Mouse (Mus musculus): ENCODE data around the gene Phactr1.

Phactr1 gene

DNA sequence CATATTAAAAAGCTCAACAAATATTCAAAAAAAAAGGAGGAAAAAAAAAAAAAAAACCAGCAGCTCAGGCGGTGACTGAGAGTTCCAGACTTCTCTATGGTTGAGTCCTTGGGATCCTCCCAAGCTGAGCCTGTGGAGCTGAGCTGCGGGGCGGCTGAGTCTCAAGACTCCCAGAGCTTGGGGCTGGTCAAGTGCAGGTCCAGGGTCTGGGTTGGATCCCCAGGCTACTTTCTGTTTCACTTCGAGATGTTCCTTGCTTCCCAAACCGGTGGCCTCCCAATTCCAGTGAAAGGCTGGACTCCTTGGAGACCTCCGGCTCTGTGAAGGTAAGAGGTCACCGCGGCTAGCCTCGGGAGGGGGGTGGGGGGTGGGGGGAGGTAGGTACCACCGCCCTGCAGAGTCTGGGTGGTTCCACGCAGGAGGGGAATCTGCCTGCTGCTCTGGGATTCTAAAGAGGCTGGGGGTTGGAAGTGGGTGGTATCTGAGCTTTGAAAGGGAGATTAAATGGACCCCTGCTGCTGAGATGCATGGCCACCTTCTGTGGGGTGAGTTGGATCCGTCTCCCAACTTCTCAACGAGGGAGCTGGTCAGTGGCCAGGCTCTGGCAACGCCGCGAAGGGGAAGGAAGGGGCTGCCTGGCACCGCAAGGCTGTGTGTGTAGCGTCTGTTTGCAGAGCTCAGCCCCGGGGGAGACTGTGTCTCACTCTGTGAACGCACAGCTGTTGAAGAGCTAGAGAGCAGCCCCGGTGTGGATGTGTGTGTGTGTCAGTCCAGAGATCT is 185.9 kb downstream of the Phactr1 start:
- peak; percentile 43 to 53 for DNase-seq (ENCODE audit: low spot score in 2 of 2)

DNA sequence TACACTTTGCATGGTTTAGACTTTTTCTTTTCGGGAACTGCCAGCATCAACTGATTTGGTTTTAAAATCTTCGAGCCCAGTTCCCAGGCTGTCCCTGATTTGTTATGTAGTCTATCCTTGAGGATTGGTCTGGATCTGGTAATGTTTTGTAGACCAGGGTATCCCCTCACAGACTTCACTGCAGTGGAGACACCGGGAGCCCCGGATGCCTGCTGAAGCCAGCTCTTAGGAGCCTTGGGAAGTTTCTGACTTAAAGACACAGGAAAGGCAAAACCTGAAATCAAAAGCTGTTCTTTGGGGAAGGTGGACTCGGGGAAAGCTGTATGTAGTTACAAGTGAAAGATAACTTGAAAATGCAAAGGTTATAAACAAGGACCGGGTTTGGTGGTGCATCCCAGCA is 186.6 kb downstream of the Phactr1 start:
- no peak for DNase-seq (ENCODE audit: low spot score in 2 of 2)

DNA sequence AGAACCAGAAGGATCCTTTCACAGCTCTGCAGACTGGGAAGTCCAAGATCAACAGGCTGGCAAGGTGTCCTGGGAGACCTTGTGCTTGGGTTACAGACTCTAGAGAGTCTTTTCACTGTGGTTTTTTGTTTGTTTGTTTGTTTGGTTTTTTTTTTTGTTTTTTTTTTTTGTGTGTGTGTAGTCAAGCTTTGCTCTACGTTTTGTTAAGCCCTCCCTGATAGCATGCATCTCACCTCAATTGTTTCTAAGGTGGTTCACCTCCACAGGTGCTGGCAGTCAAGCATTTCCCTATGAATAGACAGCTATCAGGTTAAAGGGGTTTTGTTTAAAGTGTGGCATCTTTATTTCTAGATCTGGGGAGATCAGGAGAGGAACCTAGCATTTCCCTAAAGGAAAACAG is 191.7 kb downstream of the Phactr1 start:
- DNase-seq (ENCODE audit: low spot score in 2 of 2) = no peak

DNA sequence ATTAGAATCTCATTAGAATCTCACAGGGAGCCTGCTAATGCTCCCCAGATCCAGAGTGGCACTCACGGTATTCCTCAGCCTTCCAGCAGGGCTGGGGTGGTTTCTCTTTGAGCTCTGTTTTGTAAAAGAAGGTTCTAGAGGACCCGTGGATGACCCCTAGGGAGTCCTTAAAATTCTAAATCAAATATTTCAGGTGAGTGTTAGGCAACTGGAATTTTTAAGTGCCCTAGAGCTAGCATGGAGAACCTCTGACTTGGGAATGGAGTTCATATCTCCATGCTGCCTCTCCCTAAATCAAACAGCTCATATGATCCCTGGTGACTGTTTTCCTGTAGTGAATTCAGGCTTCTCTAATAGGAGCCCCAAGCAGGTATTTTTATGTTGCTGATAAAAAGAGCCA is 197.9 kb downstream of the Phactr1 start:
- no peak for DNase-seq (ENCODE audit: low spot score in 2 of 2)

DNA sequence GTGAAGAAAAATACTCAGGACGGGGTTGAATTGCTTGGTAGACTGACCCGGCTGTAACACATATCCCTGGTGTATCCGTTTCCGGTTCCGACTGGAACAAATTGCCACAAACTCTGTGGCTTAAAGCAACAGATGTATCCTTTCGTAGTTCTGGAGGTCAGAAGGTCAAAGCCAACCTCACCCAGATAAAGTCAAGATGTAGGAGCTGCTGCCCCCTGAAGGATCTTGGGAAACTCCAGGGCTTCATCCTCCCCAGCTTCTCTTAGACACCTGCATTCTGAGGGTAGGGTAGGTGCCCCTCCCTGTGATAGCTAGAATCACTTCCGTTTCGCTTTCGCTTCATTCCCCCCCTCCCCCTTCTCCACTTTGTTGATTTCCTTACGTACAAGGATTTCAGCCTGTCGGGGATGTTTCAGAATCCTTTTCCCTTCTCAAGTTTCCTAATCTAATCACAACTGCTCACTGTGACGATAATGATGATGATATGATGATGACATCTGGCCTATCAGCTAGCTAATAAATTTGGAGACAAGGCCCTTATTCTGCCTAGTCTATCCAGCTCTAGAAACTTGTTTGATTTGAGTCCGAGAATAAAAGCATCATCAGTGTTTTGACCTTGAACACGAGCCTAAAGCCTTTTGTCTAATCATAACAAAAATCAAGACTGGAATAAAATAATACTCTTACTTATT is 203.8 kb downstream of the Phactr1 start:
- no peak for DNase-seq (ENCODE audit: low spot score in 2 of 2)

DNA sequence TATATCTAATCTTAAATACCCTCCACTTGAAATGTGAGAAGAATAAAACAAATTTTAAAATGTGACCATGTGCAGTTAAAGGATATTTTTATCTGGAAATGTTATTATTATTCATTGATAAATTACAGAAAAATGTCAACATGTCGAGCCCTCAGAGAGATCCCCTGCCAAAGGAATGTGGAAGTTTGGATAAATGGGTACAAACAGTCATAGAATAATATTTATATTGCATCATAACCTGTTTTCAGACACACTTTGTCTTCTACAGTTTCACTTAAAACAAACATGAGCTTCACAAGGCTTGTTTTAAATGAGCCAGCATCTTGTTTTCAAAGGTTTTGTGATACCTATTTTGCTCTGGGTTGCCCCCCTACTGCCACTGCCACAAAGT is 204.3 kb downstream of the Phactr1 start:
- DNase-seq (ENCODE audit: low spot score in 2 of 2) = no peak

DNA sequence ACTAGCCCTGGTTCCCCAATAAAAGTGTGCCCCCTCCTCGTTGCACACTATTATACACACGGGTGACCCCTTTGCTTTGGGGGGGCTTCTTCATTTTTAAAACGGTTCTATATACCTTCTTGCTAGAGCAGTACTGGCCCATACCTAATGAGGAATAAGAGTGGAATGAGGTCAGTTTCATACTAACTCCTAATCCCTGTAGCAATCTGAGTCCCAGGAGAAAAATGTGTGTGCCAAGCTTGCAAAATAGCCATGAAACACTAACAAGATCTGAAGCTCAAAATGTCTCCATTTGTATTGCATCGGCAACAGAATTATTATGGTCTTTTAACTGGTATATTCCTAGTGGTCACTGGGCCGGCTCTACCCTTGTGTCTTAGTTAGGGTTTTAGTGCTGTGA is 207.3 kb downstream of the Phactr1 start:
- no peak for DNase-seq (ENCODE audit: low spot score in 2 of 2)

DNA sequence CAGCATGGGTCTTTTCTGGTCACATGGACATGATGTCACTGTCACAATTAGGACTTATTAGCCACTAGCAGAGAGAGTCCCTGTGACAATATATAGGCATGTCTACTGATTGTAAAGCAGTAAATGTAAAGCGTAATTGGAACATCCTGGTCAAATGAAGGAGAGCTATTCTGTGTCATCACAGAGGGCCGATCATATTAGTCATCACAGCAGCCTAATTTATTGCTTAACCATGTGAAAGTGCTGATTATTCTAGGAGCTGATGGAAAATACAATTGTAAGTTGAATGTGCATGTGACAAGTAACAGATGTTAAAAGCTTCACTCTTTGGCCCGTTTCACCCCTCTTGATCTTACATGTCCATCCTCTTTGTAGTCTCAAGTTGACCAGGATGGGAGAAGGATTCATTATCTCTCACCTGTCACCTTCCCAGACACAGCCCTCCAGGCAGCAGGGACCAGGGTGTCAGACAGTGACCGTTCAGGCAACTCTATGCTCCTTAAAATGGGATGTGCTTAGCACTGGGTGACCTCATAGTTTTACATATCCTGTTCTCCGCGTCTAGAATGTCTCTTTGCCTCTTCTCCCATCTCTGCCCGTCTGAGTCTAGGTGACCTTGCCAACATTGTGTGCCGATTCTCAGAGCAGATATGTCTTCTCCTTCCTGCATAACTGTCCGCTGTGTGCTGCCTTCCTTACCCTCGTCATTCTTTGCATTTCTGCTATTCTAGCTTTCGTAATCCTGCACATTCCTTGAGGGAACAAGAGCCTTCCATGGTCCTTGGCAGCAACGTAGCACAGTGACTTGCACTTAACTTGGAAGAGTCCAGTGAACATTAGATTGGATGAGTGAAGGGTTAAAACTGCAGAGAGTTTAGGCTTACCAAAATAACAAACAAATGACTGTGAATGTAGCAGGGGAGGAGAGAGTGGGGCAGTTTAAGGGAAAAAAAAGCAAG is 209.4 kb downstream of the Phactr1 start:
- DNase-seq (ENCODE audit: low spot score in 2 of 2) = no peak

DNA sequence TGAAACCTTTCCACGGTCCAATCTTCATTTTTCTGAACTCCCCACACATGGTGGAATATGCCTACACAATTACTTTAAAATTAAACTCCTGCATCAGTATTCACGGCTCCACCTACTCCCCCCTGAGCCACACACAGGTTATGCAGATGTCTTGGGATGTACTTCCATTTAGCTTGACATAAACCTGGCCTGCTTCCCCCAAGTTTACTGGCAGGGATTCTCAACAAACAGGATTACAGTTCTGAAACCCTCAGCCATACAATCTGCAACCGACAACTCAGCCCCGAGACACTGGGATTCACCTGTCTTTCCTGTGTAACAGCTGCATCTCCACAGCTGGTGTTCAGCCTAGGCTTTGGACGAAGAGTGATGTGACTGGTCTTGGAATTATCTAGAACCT is 210.2 kb downstream of the Phactr1 start:
- no peak for DNase-seq (ENCODE audit: low spot score in 2 of 2)

DNA sequence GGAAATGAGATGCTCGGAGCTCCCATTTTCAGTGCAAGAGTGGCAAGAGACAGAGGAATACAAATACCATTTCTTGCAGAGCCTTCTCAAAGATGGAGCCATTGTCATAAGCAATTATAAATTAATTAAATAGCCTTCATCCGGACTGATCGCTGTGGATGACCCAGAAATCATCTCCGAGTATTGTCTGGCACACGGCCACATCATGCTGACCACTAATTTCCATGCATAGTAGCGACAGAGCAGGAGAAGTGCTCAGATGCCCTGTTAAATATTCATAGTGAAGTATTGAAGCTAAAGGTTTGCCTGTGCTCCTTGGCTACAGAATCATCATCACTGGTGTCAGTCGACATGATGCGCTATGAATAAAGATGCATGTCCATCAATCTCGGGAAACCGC is 213.6 kb downstream of the Phactr1 start:
- DNase-seq (ENCODE audit: low spot score in 2 of 2) = no peak

DNA sequence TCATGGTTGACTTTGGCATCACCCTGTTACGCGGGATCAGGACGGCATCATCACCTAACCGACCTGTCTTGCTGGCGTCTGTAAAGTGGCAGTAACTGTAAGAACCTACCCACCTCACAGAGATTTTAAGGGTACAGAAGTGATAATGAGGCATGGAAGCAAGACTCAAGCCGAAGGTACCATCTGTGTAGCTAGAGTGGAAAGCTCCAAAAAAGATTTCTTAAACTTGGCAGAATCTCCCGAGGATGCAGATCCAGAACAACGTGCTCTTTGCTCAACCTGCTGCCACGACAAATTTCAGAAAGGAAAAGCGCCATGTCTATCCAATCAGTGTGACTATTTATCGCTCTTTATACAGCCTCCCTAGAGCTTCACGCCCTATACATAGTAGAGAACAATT is 214.2 kb downstream of the Phactr1 start:
- DNase-seq (ENCODE audit: low spot score in 2 of 2) = no peak

DNA sequence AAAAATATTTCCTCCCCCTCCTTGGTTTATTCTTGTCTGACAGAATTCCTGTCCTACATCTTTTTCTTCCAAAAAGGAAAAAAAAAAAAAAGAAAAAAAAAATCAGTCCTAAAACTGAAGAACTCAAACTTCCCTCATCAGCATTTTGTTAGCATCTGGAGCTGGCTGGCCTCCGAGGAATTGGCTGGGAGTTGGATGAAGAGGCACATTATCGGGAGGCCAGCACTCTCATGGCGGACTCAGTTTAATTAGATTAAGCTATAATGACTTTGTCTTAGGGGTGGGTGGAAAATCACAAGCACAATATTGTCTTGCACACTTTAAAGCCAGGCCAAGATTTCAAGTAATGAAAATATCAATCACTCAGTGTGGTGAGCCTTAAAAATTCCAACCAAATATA is 215.6 kb downstream of the Phactr1 start:
- DNase-seq (ENCODE audit: low spot score in 2 of 2) = no peak

DNA sequence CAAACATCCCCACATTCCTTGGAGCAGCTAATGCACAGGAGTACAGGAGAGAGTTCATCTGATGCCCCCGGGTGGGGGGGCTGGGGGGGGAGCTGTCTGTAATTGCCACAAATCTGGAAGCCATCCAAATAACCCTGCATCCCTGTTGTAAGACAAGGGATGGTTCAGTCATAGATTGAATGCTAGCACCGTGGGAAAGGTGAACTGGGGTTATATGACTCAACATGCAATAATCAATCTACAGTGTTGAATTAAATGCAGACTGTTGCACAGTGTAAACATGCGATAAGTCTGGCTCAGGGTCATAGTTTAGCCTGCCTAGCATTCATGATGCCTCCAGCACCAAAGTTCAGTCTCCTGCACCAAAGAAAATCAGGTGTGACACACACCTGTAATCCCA is 219.2 kb downstream of the Phactr1 start:
- no peak for DNase-seq (ENCODE audit: low spot score in 2 of 2)

DNA sequence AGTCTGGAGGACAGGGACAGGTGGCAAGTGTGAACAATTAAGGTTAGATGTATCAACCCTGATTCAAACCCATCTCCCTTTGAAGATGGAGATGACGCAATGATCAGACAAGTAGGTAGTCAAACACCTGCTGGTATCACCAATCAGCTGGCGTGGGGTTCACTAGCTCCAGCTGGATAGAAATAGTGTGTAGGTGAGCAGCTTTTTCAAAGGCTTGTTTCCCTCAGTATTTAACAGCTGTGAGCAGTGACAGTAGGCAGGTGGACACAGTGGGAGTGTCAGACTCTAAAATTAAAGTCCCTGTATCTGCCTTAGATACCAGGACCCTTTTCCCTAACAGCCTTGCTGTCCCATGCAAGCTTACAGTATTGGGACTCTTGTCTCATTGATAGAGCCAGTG is 221.4 kb downstream of the Phactr1 start:
- DNase-seq (ENCODE audit: low spot score in 2 of 2) = no peak

DNA sequence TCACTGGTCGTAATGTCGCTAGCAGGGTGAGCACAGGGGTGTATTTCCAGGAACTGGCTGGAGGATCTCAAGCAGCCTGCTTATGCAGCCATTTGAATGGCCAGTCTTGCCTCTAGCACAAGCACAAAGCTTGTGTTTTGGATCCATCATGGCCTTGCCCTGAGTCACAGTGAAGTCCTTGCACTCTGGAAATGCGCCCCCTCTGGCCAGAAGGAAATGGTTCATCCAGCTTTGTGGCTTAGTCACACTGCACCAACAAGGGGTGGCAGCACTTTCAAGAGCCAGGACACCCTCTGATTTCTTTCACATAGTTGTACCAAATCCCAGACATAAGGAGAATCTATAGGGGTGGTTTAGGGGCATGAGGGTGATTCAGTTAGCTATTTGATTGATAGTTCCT is 222.4 kb downstream of the Phactr1 start:
- DNase-seq (ENCODE audit: low spot score in 2 of 2) = no peak

DNA sequence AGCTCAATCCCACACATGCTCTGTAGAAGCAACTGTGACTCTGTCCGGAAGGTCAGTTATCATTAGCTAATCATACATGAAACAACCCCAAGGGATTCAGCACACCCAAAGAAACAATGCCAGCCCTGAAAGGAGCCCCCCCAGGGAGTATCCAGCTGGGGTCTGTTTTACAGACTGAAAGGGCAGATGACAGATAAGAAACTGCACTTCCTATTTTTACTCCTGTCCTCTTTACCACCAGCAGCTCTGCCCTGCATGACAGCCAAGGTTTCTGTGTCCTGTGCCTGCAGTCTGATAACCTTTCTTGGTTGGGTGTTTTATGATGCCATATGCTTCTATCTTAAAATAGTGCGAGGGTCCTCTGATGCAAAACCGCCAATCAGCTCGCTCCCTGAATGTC is 225.4 kb downstream of the Phactr1 start:
- DNase-seq (ENCODE audit: low spot score in 2 of 2) = no peak

DNA sequence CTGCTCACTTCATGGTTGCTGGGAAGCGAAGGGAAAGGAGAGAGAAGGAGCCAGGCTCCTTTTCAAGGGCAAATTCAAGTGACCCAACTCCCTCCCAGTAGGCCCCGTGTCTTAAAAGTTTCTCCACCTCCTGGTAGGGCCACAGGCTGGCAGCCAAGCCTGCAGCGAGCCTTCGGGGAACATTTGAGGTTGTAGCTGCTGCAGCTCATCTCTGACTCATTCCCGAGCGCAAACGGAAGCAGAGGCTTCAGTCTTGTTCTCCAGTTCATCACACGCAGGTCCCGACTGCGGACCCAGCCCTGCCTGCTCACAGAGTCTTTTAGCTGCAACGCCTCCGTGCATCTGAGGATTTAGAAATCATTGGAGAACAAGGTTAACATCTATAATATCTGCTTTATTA is 226.6 kb downstream of the Phactr1 start:
- DNase-seq (ENCODE audit: low spot score in 2 of 2) = peak in 1 of 2 experiments; percentile 55

DNA sequence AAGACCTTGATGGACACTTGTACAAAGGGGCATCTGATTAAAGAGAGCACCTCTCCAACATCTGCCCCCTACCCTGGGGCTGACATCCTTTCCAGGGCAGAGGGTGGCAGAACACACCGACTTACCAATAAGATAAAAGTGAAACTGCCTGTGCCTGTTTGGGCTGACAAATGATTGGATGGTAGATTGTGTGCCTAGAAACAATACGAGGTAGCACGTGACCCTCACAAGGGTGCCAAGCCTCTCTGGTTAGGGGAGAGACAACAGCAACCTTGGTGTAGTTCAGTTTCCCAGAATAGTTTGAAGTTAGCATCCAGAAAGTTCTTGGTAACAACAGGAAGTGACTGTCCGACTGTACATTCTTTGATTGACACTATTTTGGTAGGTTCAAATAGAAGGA is 234.7 kb downstream of the Phactr1 start:
- no peak for DNase-seq (ENCODE audit: low spot score in 2 of 2)

DNA sequence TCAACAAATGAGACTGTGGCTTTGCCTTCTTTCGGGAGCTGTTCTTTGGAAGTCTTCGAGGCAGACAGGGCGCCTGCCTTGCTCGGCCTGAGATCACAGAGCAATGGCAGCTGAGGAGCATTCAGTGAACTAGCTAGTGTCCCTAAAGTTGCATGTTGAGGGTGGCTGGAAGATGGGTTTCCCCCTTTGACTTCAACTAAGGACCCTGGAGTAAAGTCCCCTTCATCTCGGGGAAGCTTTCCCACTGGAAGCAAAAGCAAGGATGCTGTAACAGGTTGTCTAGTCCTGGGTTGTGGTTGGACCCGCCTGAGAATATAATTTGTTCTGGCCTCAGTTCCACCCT is 235.4 kb downstream of the Phactr1 start:
- no peak for DNase-seq (ENCODE audit: low spot score in 2 of 2)

DNA sequence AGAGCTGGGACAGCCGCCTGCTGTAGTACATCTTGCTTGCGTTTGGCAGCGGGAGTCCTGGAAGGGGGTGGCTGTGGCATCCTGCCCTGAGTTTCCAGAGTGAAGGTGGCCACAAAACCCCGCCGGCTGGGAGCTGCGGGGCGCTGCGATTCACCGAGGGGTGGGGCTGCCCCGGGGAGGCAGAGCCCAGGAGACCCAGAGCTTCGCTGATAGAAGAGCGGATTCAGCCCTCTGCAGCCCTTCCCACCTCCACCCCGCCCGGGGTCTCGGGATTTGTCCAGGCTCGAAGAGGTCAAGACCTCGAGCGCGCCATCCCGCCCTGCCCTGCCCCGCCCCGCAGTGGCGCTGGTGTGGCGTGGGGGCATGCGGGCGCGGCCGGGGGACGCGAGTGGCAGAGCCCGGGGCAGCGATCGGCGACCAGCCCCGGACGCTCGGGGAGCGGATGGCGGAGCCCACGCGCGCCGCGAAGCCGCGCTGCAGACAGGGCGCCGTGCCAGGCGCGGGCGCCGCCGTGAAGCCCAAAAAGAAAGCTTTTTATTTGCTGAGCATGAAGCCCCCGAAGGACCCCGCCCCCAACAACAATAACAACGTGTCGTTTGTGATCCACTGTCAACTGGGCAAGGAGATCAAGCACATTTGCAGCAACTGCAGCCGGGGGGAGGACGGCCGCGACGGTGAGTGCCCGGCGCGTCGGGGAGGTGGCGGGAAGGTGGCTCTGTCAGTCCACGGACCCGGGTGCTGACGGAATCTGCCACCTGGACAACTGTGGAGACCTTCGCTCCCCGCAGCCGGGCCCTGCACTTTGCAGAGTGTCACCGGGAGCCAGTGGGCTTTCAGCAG is 236.0 kb downstream of the Phactr1 start:
- DNase-seq (ENCODE audit: low spot score in 2 of 2) = peak; percentile 57 to 66

DNA sequence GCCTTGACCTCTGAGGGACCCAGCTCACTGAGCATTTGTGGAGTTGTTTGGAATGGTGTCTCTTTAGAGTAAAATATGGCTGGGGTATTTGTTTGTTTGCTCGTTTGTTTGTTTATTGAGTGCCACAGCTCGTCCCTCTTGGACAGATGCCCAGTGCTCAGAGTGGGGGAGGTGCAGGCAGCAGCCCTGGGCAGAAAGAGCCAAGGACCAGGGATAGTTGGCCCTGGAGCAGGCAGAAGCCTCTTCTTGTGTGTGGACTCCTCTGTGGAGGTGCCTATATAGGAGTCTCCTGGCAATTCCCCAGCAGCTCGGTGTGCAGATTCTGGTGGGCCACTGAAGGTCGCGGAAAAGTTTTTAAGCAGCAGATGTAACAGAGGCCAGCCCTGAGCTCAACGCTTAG is 236.8 kb downstream of the Phactr1 start:
- peak in 1 of 2 experiments; percentile 58 for DNase-seq (ENCODE audit: low spot score in 2 of 2)

DNA sequence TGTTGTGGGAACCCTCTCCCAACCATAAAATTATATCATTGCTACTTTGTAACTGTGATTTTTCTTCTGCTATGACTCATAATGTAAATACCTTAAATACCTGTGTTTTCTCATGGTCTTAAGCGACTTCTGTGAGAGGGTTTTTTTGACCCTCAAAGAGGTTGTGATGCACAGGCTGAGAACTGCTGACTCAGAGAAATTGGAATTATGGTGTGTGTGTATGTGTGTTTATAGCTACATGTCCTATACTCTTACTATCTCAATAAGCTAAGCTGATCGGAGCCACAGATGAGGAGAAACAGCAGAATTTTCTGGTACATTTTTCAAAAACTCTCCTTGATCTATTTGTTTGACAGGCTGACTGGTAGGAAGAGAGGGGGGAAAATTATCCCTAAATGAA is 239.6 kb downstream of the Phactr1 start:
- no peak for DNase-seq (ENCODE audit: low spot score in 2 of 2)
